Mouse (Mus musculus) A20 (cell line): ENCODE data around the gene Prmt8.
A peak's percentile ranks its signal among the peaks of the same experiment; 100 is the strongest.

ENCODE experiments used
- DNase-seq: peaks from one replicate; pipeline ENCODE4 v3.0.0-alpha.2; 2011; ENCODE audit warnings: low read depth, low spot score

The Prmt8 gene

GRCm38 (mm10) chr6:127769275-127770156 lies at the start of gene Prmt8:
TSS of gene Prmt8 (minus strand) at chr6:127769472.
- DNase-seq = no peak

- DNase-seq = no peak
Observed at GRCm38 (mm10) chr6:127803046-127803729, 33.9 kb upstream of the Prmt8 start.

DNA sequence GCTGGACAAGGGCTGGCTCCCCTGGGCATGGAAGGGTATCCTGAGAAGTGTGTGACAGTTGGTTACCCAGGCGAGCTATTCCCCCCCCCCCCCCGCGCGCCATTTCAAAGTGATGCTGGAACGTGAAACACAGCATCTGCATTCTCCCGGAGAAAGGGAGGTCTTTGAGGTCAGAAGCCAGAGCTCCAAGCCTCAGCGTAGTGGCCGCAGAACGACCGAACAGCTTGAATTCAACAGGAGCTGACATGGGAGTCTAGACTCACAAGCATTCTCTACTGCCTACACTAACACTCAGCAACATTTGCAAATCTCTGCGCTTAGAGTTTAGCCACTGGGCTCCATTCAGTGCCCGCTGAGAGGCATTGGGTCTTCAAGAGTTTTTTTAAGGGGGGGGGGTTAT lies 32.9 kb upstream of the Prmt8 start:
- DNase-seq = no peak

- peak; percentile 14 for DNase-seq
Observed at GRCm38 (mm10) chr6:127790023-127790422, 20.8 kb upstream of the Prmt8 start.

GRCm38 (mm10) chr6:127770806-127771205 lies 1.5 kb upstream of the Prmt8 start:
- DNase-seq = no peak

GRCm38 (mm10) chr6:127768621-127769274 lies 524 bp downstream of the Prmt8 start:
- no peak for DNase-seq

GRCm38 (mm10) chr6:127767706-127768493 lies 1.4 kb downstream of the Prmt8 start:
- no peak for DNase-seq

- DNase-seq = no peak
Observed at GRCm38 (mm10) chr6:127767201-127767705, 2.0 kb downstream of the Prmt8 start.

- no peak for DNase-seq
Observed at GRCm38 (mm10) chr6:127766641-127767200, 2.6 kb downstream of the Prmt8 start.

DNA sequence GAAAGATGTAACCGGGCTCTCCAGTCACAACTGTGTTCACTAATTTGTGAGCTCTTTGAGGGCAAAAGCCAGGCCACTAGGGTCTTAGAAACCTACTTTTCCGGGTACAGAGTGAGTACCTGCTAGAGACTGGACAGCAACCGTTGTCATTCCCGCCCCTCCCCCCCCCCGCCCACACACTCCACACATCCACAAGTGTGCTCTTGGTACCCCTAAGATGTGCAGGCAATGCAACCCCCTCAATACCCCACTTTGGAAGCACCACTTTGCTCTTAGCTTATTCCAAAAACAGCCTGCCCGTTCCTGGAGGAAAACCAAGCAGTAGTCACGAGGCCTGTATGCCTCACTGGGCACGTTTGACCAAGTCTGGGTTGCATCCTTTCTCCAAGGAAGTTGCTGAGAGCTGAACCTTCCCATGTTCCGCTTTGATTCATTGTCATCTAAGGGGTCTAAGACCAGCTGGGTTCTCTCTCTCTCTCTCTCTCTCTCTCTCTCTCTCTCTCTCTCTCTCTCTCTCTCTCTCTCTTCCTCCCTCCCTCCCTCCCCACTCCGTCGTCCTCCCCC lies 3.1 kb downstream of the Prmt8 start:
- no peak for DNase-seq

GRCm38 (mm10) chr6:127765573-127765972 lies 3.7 kb downstream of the Prmt8 start:
- no peak for DNase-seq

DNA sequence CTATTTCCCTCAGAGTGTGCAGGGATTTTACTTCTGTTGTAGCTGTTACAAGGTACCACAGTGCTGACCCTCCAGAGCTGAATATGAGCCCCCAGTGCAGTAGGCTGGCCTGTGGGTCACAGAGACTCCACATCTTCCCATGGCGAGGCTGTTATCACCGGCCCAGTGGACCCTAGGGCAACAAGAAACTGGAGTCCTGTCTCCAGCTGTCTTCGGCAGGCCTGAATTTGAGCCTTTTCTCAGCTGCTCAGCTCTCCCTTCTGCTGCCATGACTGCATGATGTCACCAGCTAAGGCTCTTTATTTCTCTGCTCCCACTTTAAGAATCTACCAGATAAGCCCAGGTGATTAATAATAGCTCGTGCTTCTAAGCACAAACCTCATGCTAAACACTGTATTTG lies 11.0 kb downstream of the Prmt8 start:
- no peak for DNase-seq

DNA sequence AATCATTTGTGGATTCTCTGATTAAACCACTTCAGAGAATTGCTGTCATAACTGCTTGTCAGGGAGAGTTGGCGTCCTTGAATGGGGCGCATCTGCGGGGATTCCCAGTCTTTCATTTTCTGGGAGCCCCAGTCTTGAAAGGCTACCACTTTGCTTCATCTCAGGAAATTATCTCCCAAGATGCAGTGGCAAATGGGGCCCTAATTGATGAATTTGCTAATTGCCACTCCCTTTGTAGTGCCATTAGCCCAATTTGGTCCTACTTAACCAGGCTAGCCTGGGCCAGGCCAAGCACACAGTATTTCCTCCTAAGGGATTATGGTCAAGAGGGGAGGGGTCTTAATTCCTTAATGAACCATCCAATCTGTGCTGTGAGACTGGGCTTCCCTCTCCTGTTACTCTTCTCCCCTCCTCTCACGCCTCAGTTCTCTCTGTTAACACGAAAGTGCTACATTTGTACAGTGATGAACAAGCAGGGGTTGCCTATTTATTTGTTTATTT lies 11.6 kb downstream of the Prmt8 start:
- no peak for DNase-seq

DNA sequence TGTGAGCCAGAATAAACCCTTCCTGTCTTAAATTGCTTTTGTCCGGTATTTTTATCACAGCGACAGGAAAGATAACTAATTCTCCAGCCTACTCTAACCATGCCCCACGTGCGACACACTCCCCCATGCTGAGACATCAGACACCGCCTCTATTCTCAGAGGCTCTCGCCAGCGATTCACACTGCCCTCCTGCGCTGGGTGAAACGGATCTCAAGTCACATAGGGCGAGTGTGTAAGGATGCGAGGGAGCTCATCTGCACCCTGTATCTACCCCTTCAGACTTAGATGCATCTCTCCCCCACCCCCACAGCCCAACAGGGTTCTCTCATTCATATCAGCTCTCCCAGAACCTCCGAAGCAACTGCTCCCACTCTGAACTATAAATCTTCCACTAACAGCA lies 12.4 kb downstream of the Prmt8 start:
- DNase-seq = no peak

- DNase-seq = no peak
Observed at GRCm38 (mm10) chr6:127753228-127753627, 16.0 kb downstream of the Prmt8 start.

DNA sequence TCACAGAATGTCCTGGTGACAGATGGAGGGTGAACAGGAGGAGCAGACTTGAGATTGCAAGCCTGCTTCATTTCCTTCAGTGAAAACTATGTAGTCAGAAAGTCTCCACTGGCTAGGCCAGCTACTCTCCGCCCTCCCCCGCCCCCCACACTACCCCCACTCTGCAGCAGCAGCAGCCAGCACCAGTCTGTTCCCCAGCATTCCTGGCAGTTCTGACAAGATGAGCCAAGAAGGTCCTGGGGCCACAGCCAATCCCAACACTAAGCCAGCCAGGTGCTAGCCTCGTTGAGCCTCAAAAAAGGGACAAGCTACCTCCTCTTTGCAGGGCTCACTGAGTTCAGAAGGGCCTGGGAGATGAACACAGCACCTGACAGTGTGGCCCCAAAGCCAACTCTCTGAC lies 16.6 kb downstream of the Prmt8 start:
- no peak for DNase-seq

GRCm38 (mm10) chr6:127751499-127751898 lies 17.8 kb downstream of the Prmt8 start:
- no peak for DNase-seq

DNA sequence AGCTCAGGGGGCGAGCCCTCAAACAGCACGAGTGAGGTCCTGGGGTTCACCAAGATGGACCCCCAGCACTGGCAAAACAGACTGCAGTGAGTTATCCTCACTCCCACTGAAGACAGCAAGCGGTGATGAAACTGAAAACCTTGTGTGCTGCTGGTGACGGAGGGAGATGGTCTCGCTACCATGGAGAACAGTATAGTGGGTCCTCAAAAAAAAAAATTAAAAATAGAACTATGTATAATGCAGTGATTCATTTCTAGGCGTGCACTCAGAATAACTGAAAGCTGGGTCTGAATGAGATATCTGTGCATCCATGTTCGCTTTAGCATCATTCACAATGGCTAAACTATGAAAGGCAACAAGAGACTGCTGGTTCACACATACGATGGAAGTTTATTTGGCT lies 20.5 kb downstream of the Prmt8 start:
- DNase-seq = no peak

- no peak for DNase-seq
Observed at GRCm38 (mm10) chr6:127742290-127742689, 27.0 kb downstream of the Prmt8 start.

- no peak for DNase-seq
Observed at GRCm38 (mm10) chr6:127741162-127741561, 28.1 kb downstream of the Prmt8 start.

- DNase-seq = no peak
Observed at GRCm38 (mm10) chr6:127740711-127741110, 28.6 kb downstream of the Prmt8 start.
